Mouse (Mus musculus) gastrocnemius, adult 18-20 months (tissue): ENCODE data around the gene Cdc26. TPM values are rescaled to one million over a fixed set of nuclear protein-coding genes. Genes with fewer than 3 reads are reported as not detected.

Experiments
- DNase-seq: peaks from one replicate; pipeline ENCODE4 v3.0.0; 2021; ENCODE audit warnings: low spot score
- total RNA-seq, 2 experiments: library from RNA; stranded (reverse); gene quantifications; 2 replicates each; pipeline ENCODE4 v1.2.3; 2021

The Cdc26 gene
- total RNA-seq, 2 experiments from 2014 or later: 50.0 to 51.6 TPM

GRCm38 (mm10) chr4:62406133-62406532 lies 2.3 kb downstream of the Cdc26 start:
- no peak for DNase-seq

DNA sequence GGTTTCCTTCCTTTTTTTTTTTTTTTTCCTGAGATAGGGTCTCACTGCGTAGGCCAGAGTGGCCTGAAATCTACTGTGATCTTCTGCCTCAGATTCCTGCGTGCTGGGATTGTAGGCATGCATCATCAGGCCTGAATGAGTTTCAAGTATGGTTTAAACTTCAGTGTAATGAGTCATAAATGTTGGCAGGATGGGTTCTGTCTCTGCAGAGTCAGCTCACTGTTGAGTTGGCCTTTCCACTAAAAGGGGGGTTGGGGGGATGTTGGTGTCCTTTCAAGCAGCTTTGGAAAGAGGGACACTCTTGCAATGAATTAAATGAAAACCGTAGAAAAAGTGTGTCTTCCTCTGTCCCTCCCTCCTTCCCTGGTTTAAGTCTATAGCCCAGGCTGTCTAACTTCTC lies 9.5 kb downstream of the Cdc26 start:
- peak; percentile 13 for DNase-seq

DNA sequence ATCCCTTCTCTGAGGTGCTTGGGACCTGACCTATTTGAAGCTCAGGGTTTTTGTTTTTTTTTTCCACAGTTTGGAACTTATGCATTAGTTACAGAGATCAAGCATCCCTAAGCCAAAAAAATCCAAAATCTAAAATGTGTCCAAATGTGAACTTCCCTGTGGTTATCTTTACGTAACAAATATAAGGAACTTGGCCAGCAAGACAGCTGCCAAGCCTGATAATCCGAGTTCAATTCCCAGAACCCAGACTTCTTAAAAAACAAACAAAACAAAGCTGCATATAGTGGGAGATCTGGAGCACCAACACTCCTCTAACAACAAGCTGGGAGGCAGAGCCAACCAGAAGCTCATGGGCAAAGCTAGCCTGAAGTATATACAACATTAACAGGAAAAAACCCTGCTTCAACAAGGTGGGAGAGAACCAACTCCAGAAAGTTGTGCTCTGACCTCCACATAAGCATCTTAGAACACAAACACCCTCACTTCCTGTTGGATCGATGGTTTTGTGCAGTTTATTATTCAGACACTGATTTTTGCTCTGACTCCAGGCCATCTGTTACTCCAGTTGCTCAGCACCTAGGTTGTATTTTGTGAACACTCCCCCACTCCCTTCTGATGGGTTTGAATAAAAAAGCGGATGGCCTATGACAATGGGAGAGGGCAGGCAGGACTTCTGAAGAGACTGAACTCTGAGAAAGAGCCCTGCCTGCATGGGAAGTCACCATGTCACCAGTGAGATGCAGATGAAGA lies 10.7 kb downstream of the Cdc26 start:
- DNase-seq: no peak

DNA sequence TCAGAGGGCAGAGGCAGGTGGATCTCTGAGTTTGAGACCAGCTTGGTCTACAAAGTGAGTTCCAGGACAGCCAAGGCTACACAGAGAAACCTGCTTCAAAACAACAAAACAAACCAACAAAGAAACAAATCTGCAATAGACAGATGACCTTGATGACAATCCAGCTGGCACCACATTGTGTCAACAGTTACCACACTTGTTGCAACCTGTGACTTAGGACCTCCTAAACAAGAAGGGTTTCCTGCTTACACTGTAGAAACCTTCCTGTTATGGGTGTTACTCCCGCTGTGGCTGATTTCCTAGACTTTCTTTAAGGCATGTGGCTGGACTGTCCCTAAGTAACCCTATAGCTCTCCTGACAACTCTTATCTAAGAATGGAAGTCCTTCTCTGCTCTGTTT lies 12.6 kb downstream of the Cdc26 start:
- no peak for DNase-seq

DNA sequence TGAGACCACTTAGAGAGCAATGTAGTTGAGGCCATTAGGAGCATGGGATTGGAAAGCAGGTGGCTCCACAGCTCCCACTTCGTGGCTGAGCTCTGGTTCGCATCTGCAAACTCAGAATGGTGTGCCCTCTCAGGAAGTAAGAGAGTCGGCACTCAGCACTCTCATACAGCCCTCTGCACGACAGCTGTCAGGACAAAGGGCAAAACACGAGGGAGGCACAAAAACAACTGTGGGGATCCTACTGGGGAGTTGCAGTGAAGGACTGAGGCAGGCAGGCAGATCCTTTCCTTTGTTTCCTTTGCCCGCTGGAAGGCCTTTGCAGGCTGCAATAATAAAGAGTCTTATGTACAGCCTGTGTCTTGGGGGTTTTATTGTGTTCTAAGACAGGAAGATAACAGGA lies 15.0 kb downstream of the Cdc26 start:
- no peak for DNase-seq

GRCm38 (mm10) chr4:62391892-62392291 lies 16.6 kb downstream of the Cdc26 start:
- DNase-seq: no peak

DNA sequence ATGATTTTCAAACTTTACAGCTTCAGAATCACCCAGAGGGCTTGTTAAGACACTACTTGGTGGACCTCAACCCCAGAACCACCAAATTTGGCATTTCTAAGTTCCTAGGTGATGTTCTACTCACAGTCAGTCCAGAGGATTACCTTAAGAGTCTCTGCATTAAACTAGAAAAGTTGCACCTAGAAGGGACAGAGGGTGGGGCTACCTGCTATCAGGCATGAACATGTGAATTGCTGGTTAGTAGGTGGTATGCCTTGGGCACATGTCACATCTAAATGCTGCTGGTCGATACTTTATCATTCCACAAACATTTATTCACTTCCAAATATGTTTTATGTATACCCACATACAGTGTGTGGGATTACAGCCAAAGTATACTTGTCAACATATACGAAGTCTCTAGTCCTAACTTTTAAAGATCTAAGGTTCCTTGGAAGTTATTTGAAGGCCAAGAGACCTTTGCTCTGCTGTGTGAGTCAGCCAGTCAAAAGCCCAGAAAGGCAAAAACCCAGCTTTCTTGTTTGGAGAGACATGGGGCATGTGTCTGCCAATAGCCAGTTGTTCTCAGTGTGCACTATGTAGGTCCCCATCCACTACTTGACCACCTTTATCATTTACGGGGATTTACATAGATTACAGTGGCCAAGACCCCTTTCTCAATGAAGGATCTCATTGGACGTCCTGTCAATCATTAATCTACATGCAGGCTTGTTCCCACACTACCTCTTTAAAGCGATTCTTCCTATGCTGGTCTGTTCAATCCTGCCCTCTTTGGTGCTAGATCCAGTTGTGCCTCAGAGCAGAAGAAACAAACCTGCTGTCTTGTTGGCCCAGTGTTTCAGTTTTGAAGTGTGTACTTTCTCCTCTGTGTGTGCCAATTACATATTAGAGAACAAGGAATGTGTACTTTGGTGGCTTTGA lies 18.6 kb downstream of the Cdc26 start:
- DNase-seq: no peak

DNA sequence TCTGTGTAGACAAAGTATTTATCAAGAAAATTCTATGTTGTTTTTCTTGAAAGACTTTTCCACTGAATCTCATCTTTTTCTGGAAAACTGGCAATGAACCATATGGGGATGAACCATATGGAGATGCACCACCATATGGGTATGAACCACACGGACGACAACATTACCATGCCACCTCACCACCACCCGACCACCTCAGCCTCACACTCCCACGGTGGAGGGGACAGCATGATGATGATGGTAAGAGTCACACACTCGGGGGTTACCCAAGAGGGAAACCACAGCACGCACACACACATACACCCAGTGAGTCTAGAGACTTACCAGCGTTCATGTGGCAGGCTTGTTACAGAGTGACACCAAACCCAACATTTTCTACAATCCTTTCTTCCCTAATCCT lies 23.0 kb downstream of the Cdc26 start:
- no peak for DNase-seq

GRCm38 (mm10) chr4:62384159-62384558 lies 24.3 kb downstream of the Cdc26 start:
- DNase-seq: no peak

GRCm38 (mm10) chr4:62383752-62384151 lies 24.7 kb downstream of the Cdc26 start:
- DNase-seq: no peak

GRCm38 (mm10) chr4:62383207-62383606 lies 25.2 kb downstream of the Cdc26 start:
- DNase-seq: no peak

GRCm38 (mm10) chr4:62379724-62380381 lies 28.6 kb downstream of the Cdc26 start:
- DNase-seq: no peak

DNA sequence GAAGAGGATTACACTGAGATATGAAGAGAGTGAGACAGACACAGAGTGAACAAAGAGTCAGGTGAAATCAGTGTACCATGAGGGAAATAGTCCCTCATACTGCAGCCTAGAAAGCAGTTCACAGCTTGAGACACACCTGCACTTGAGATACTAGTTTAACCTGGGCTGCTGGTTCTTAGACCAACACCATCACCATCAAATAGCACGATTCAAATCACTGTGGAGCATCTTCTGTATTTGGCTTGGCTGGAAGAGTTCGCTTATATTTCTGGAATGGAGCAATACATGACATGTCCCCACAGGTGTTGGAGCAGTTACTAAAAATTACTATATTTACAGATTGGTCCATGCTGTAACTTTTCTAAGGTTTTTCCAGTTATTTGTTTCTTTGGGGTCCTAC lies 32.3 kb downstream of the Cdc26 start:
- no peak for DNase-seq

DNA sequence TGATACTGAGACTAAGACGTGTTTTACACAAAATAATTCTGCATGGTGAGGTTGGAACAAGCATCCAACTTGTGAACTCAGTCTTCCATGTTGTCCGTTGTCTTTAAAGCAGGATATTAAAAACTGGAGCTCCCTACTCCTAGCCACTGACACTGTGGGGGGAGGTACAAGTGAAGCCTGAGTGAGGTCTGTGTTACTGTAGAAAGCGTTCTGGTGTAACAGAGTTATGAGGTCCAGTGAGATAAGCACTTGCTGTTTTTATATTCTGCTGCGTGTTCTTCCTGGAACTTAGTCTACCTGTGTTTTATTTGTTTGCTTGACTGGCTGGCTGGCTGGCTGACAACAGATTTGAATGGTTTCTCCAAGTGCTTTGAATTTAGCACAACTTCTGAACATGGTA lies 34.1 kb downstream of the Cdc26 start:
- DNase-seq: no peak

GRCm38 (mm10) chr4:62373668-62374067 lies 34.8 kb downstream of the Cdc26 start:
- no peak for DNase-seq

- DNase-seq: no peak
Observed at GRCm38 (mm10) chr4:62372818-62373520, 35.5 kb downstream of the Cdc26 start.

DNA sequence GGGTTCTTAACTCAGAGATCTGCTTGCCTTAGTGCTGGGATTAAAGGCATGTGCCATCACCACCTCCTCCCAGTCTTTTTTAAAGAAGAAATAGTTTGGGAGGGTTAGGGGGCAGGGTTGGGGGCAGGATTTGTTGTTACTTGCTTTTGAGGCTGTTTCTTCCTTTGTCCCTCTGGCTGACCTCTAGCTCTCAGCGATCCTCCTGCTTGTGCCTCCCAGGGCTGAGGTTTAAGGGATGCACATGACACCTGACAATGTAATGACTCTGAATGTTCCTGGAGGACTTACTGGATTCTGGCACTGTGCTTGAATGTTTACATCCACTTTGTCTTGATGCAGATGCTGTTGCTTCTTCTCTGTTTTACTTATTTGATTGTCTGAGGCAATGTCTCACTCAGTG lies 36.0 kb downstream of the Cdc26 start:
- no peak for DNase-seq

- no peak for DNase-seq
Observed at GRCm38 (mm10) chr4:62369091-62369490, 39.4 kb downstream of the Cdc26 start.

DNA sequence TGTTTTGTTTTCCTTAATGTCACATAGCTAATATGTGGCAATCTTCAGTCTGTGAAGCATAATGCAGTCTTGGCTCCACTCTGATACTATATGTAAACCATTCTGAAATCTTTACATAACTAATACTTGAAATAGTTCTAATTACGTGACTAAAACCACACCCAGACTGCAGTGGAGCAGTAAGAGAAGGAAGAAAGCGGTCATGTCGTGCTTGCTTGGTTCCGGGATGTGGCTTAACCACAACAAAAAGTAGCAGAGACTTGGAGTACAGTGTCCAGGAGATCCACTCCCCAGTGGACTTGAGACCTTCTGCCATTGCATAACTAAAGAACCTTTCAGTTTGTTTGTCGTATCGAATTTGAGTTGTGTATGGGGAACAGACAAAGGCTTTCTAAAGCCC lies 40.9 kb downstream of the Cdc26 start:
- no peak for DNase-seq

GRCm38 (mm10) chr4:62366291-62366690 lies 42.2 kb downstream of the Cdc26 start:
- DNase-seq: no peak

GRCm38 (mm10) chr4:62364299-62364698 lies 44.1 kb downstream of the Cdc26 start:
- no peak for DNase-seq

DNA sequence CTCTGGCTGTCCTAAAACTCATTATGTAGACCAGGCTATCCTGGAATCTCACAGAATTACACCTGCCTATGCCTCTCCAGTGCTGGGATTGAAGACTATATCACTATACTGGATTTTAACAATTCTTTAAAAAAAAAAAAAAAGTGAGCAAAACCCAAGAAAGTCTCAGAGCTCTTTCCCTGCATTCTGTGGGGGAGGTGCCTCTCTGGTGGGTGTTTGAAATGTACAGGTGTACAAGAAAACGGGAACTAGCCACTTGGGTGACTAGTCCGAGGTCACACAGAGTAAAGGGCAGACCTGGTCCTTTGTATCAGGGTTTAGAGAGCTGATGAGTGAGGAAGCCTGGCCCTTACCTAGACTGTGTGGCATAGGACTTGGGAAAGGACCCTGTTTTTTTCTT lies 46.0 kb downstream of the Cdc26 start:
- DNase-seq: no peak
